Comparison of ENCODE assay signal across 7 mouse cellular contexts in genomic region chr16:30539433-30539832, GRCm38 (mm10). TPM values are rescaled to one million over a fixed set of nuclear protein-coding genes. Genes with fewer than 3 reads are reported as not detected.
A peak's percentile ranks its signal among the peaks of the same experiment; 100 is the strongest.
DNase-seq lines count a peak whose midpoint lies in the region; ATAC-seq lines count a peak whose summit lies in the region.

No protein-coding gene starts in this region.

- no peaks in the 10 kb centered on the region for H3K36me3 ChIP-seq in liver, embryonic 11.5 days (ENCODE audit: control insufficient read depth, insufficient read depth, low read length)
- H3K36me3 ChIP-seq in heart, embryonic 11.5 days (ENCODE audit: control insufficient read depth, insufficient read depth, low read length) = peaks cover 4% of the 10 kb centered on the region; the same call in 1 of the 2 replicates

- H3K27ac ChIP-seq in liver, embryonic 11.5 days (ENCODE audit: low read depth, low read length) = no peak overlapping the region
- H3K27ac ChIP-seq in heart, embryonic 11.5 days (ENCODE audit: low read depth, low read length) = peak overlapping the region; percentile 95

- H3K9ac ChIP-seq in liver, embryonic 11.5 days (ENCODE audit: low read depth, low read length) = no peak overlapping the region
- no peak overlapping the region for H3K9ac ChIP-seq in heart, embryonic 11.5 days (ENCODE audit: low read depth, low read length)

- WGBS in liver, embryonic 11.5 days = 23% methylated on average over 10 of the region's 10 CpGs
- 22% methylated on average over 10 of the region's 10 CpGs for WGBS in heart, embryonic 11.5 days (ENCODE audit: insufficient replicate concordance)

- H3K27me3 ChIP-seq in liver, embryonic 11.5 days (replicated peaks; ENCODE audit: control insufficient read depth, insufficient read depth, low read length) = peaks cover 4% of the 10 kb centered on the region; the same call in 1 of the 2 replicates
- H3K27me3 ChIP-seq in heart, embryonic 11.5 days (ENCODE audit: control insufficient read depth, insufficient read depth, low read length) = no peaks in the 10 kb centered on the region

- no peaks in the 10 kb centered on the region for H3K9me3 ChIP-seq in liver, embryonic 11.5 days (ENCODE audit: control insufficient read depth, low read length)
- H3K9me3 ChIP-seq in heart, embryonic 11.5 days (replicated peaks; ENCODE audit: control insufficient read depth, low read length) = no peaks in the 10 kb centered on the region

- DNase-seq in liver = peak; percentile 61
- DNase-seq in liver, embryonic 11.5 days (ENCODE audit: low spot score) = no peak
- peak; percentile 29 for DNase-seq in MN1 (ENCODE audit: low spot score)
- DNase-seq in cerebellum, postnatal 25 days = peak; percentile 30 to 56
- peak; percentile 36 to 54 for DNase-seq in lung, adult 18-20 months
- DNase-seq in spleen, postnatal 36 days (ENCODE audit: low spot score in 2 of 2) = peak; percentile 26 to 34

- H3K4me1 ChIP-seq in liver, embryonic 11.5 days (replicated peaks; ENCODE audit: control insufficient read depth, insufficient read depth, low read length) = no peaks in the 10 kb centered on the region
- peaks cover 20% of the 10 kb centered on the region for H3K4me1 ChIP-seq in heart, embryonic 11.5 days (ENCODE audit: control insufficient read depth, insufficient read depth, low read length)

- H3K4me3 ChIP-seq in liver, embryonic 11.5 days (ENCODE audit: low read depth, low read length) = no peak overlapping the region
- H3K4me3 ChIP-seq in heart, embryonic 11.5 days (ENCODE audit: low read depth, low read length) = no peak overlapping the region

- H3K4me2 ChIP-seq in liver, embryonic 11.5 days = no peak overlapping the region
- no peak overlapping the region for H3K4me2 ChIP-seq in heart, embryonic 11.5 days

- no peak for ATAC-seq in liver, embryonic 11.5 days (replicated peaks; ENCODE audit: low FRiP score)
- ATAC-seq in heart, embryonic 11.5 days (replicated peaks; ENCODE audit: insufficient number of reproducible peaks, low FRiP score, low TSS enrichment) = no peak

RNA-seq across cellular contexts. Expression of gene Tmem44, which starts 11.2 kb away (rescaled TPM):
- 3.5 and 4.1 TPM in 2 replicates for polyA plus RNA-seq in liver, embryonic 11.5 days (2014; fragmentation: Nextera tagmentation; extraction: Ambion mirVana)
- polyA plus RNA-seq in heart, embryonic 11.5 days (2014; fragmentation: Nextera tagmentation; extraction: Ambion mirVana) = 16.4 and 17.2 TPM in 2 replicates

RNA-seq across cellular contexts. Expression of gene Lsg1, which starts 48.0 kb away (rescaled TPM):
- 81.0 and 82.2 TPM in 2 replicates for polyA plus RNA-seq in liver, embryonic 11.5 days (2014; fragmentation: Nextera tagmentation; extraction: Ambion mirVana)
- polyA plus RNA-seq in heart, embryonic 11.5 days (2014; fragmentation: Nextera tagmentation; extraction: Ambion mirVana) = 47.8 and 51.3 TPM in 2 replicates
